Mouse (Mus musculus) liver, adult 2 months (tissue): ENCODE results near the gene Unc45b. TPM values are rescaled to one million over a fixed set of nuclear protein-coding genes. Genes with fewer than 3 reads are reported as not detected.
A peak's percentile ranks its signal among the peaks of the same experiment; 100 is the strongest.

ENCODE experiments used
- DNase-seq: peaks from one replicate; pipeline ENCODE4 v3.0.0-alpha.2; 2011; ENCODE audit warnings: low read depth, low spot score; ENCODE audit errors: extremely low read depth
- H3K27ac ChIP-seq: fragments of 200-500 bp; replicated peaks from 2 replicates; pipeline ENCODE4 v1.5.1; 2012; ENCODE audit warnings: low read depth, mild to moderate bottlenecking, control low read depth, inconsistent platforms, low read length; ENCODE audit not compliant: insufficient read depth
- H3K27me3 ChIP-seq: fragments of 200-500 bp; 2 replicates; pipeline ENCODE4 v1.6.1; 2012; ENCODE audit warnings: mild to moderate bottlenecking, moderate library complexity, low read length, inconsistent platforms; ENCODE audit not compliant: control insufficient read depth, insufficient read depth
- H3K36me3 ChIP-seq: fragments of 200-500 bp; 2 replicates; pipeline ENCODE4 v1.6.1; 2012; ENCODE audit warnings: low read length, inconsistent platforms; ENCODE audit not compliant: control insufficient read depth, insufficient read depth
- H3K4me1 ChIP-seq: fragments of 200-500 bp; 2 replicates; pipeline ENCODE4 v1.6.1; 2011; ENCODE audit warnings: low read length; ENCODE audit not compliant: control insufficient read depth, insufficient read depth
- H3K4me3 ChIP-seq: fragments of 200-500 bp; 2 replicates; pipeline ENCODE4 v1.5.1; 2011; ENCODE audit warnings: low read depth, mild to moderate bottlenecking, control low read depth, low read length, moderate library complexity; ENCODE audit not compliant: insufficient read depth
- H3K79me2 ChIP-seq: fragments of 200-500 bp; 2 replicates; pipeline ENCODE4 v1.6.1; 2012; ENCODE audit warnings: inconsistent platforms, mild to moderate bottlenecking, low read length, moderate library complexity; ENCODE audit not compliant: control insufficient read depth, insufficient read depth
- H3K9ac ChIP-seq: fragments of 200-500 bp; 2 replicates; pipeline ENCODE4 v1.6.1; 2012; ENCODE audit warnings: low read depth, mild to moderate bottlenecking, control low read depth, inconsistent platforms, low read length
- CTCF ChIP-seq: fragments of 200-500 bp; IDR thresholded peaks from 2 replicates; pipeline ENCODE4 v1.5.1; 2011; ENCODE audit warnings: low read depth, low read length, control low read depth
- POLR2A ChIP-seq: fragments of 200-500 bp; IDR thresholded peaks from 2 replicates; pipeline ENCODE4 v1.6.1; 2011; ENCODE audit warnings: low read length, control low read depth; ENCODE audit not compliant: insufficient read depth; ENCODE audit errors: extremely low read depth
- WGBS: fragments of 180-500 bp; shearing (Covaris S2); methylation state at CpG from one replicate; pipeline ENCODE4 v1.1.7; 2018; 5-methylcytosine and 5-hydroxymethylcytosine counted together
- polyA plus RNA-seq: library from polyadenylated mRNA; depleted of rRNA; stranded (reverse); fragments of >200 nt; gene quantifications from 2 replicates; pipeline ENCODE4 v1.2.3, GENCODE M21; 2012
- total RNA-seq: library from RNA; depleted of rRNA; stranded (reverse); fragments of >200 nt; gene quantifications from 2 replicates; pipeline ENCODE4 v1.2.3, GENCODE M21; 2014

Unc45b gene
- total and polyA plus RNA-seq, 2 experiments = 0.32 to 0.46 TPM

- peak; percentile 99 for DNase-seq
- H3K4me1 ChIP-seq = peaks cover 5% of the 10 kb centered on the region
- TF ChIP-seq POLR2A (no peak), CTCF (no peak)
- no peaks in the 10 kb centered on the region for H3K27me3 ChIP-seq
- peak overlapping the region; percentile 29; the same call in 1 of the 2 replicates for H3K9ac ChIP-seq
- no peak overlapping the region for H3K4me3 ChIP-seq
- H3K79me2 ChIP-seq = no peaks in the 10 kb centered on the region; the same call in 1 of the 2 replicates
- peak overlapping the region; percentile 78 for H3K27ac ChIP-seq
- H3K36me3 ChIP-seq = no peaks in the 10 kb centered on the region
- WGBS = 22% methylated on average over 10 of the region's 10 CpGs
These were observed 21.8 kb upstream of the Unc45b start for GRCm38 (mm10) chr11:82888491-82888946.

GRCm38 (mm10) chr11:82889524-82890341, 20.6 kb upstream of the Unc45b start:
- TF ChIP-seq CTCF (no peak), POLR2A (no peak)
- 4% methylated on average over 31 of the region's 31 CpGs for WGBS
- Histone ChIP-seq H3K4me3 (peak overlapping the region; percentile 60), H3K36me3 (no peaks in the 10 kb centered on the region), H3K27ac (peak overlapping the region; percentile 57), H3K27me3 (no peaks in the 10 kb centered on the region), H3K9ac (peak overlapping the region; percentile 65), H3K4me1 (peaks cover 5% of the 10 kb centered on the region), H3K79me2 (no peaks in the 10 kb centered on the region; the same call in 1 of the 2 replicates)
- DNase-seq = peak; percentile 76

GRCm38 (mm10) chr11:82890342-82890762, 20.0 kb upstream of the Unc45b start, which contains the start of gene Rad51d:
Gene Rad51d, minus strand, starts transcription at chr11:82890614.
- Histone ChIP-seq H3K9ac (peak within 1 kb of the TSS; percentile 65), H3K4me1 (peaks cover 5% of the 10 kb centered on the region), H3K79me2 (no peaks in the 10 kb centered on the region; the same call in 1 of the 2 replicates), H3K27ac (peak within 1 kb of the TSS; percentile 57), H3K36me3 (no peaks in the 10 kb centered on the region), H3K27me3 (no peaks in the 10 kb centered on the region), H3K4me3 (peak within 1 kb of the TSS; percentile 60)
- DNase-seq = peak; percentile 81
- peak; percentile 95 for TF ChIP-seq CTCF
- TF ChIP-seq POLR2A = peak; percentile 55; the same call in 1 of the 2 replicates
- WGBS = 0% methylated on average over 26 of the region's 26 CpGs

GRCm38 (mm10) chr11:82891936-82892335, 18.4 kb upstream of the Unc45b start, which contains the start of gene Fndc8:
Gene Fndc8, plus strand, starts transcription at chr11:82892124.
- H3K27ac ChIP-seq = no peak within 1 kb of the TSS
- no peak within 1 kb of the TSS for H3K9ac ChIP-seq
- 58% methylated on average over 7 of the region's 7 CpGs for whole genome bisulfite sequencing
- TF ChIP-seq CTCF (no peak), POLR2A (no peak)
- H3K4me3 ChIP-seq = no peak within 1 kb of the TSS
- H3K79me2 ChIP-seq = no peaks in the 10 kb centered on the region
- H3K4me1 ChIP-seq = peaks cover 5% of the 10 kb centered on the region
- no peaks in the 10 kb centered on the region for H3K36me3 ChIP-seq
- no peak for DNase-seq
- H3K27me3 ChIP-seq = no peaks in the 10 kb centered on the region

GRCm38 (mm10) chr11:82897478-82897877, 12.9 kb upstream of the Unc45b start:
- no peaks in the 10 kb centered on the region for H3K27me3 ChIP-seq
- no peak for TF ChIP-seq CTCF
- TF ChIP-seq POLR2A = no peak
- H3K79me2 ChIP-seq = no peaks in the 10 kb centered on the region
- no peaks in the 10 kb centered on the region for H3K4me1 ChIP-seq
- H3K4me3 ChIP-seq = 0 out of 2 replicates have a peak overlapping the region, but pooled peaks have one; percentile 15
- peaks cover 3% of the 10 kb centered on the region; the same call in 1 of the 2 replicates for H3K36me3 ChIP-seq
- WGBS = 82% methylated on average over 10 of the region's 10 CpGs
- H3K9ac ChIP-seq = no peak overlapping the region
- DNase-seq = no peak
- H3K27ac ChIP-seq = no peak overlapping the region

GRCm38 (mm10) chr11:82899720-82900119, 10.6 kb upstream of the Unc45b start:
- Histone ChIP-seq H3K27ac (no peak overlapping the region), H3K79me2 (no peaks in the 10 kb centered on the region), H3K27me3 (no peaks in the 10 kb centered on the region), H3K36me3 (peaks cover 5% of the 10 kb centered on the region; the same call in 1 of the 2 replicates), H3K4me1 (no peaks in the 10 kb centered on the region), H3K9ac (no peak overlapping the region), H3K4me3 (no peak overlapping the region)
- 90% methylated on average over 5 of the region's 5 CpGs for WGBS
- DNase-seq = no peak
- TF ChIP-seq CTCF = no peak
- TF ChIP-seq POLR2A = no peak
